ENCODE assay signal across 11 mouse cellular contexts in the genomic region with DNA sequence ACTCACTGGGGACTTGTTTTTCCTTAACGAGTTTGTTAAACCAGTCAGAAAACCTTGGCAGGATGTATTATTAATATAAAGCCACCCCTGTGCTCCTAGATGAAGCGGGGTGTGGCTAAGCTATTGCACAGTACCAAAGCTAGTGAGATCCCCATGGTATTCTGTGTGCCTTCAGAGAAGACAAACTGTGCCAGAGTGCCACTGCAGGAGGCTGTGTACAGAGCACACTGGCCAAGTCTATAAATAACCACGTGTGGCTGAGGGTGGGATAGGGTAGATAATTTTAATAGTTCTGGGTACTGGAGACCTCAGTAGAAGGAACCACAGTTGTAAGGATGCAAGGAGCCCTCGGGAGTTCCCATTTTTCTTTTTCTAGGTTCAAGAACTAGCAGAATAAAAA. TPM values are rescaled to one million over a fixed set of nuclear protein-coding genes. Genes with fewer than 3 reads are reported as not detected.
DNase-seq lines count a peak whose midpoint lies in the region.
"Had no signal": no experiment of that assay in that cellular context is flagged by ENCODE, and none has a peak within 500 bp of the region (broad histone marks: within the 10 kb centered on the region; RNA-seq: fewer than 3 reads in every experiment).

No protein-coding gene starts in this region.

- intact Hi-C loops in heart, postnatal 14 days (cut with DNase I) = no loop called here
- intact Hi-C loops in left cerebral cortex, postnatal 10 days (cut with DNase I) = no loop called here

- DNase-seq in cerebellum, postnatal 25 days = peak; percentile 10
- no peak for DNase-seq in cerebellum, adult 11 months
- peak; percentile 31 for DNase-seq in layer of hippocampus, adult 9-11 months
- DNase-seq in layer of hippocampus, postnatal 10 days (ENCODE audit: low spot score in 2 of 2) = no peak
- DNase-seq in adipocyte (ENCODE audit: low spot score) = peak; percentile 67
- DNase-seq in heart, postnatal 14 days = peak; percentile 7 to 25
- DNase-seq in testis, postnatal 10 days (ENCODE audit: low spot score) = no peak
- no peak for DNase-seq in left cerebral cortex, postnatal 10 days (ENCODE audit: extremely low spot score in 1 of 2, low spot score in 2 of 2)
- DNase-seq: B cell, adult 2 months; kidney, postnatal 14 days; right cerebral cortex, postnatal 4 days had no signal

RNA-seq across cellular contexts. Expression of gene Prpf4b, which starts 54.7 kb away (rescaled TPM):
- 10 to 100 TPM; 91.9 to 95.3 TPM for total RNA-seq in layer of hippocampus, postnatal 10 days (2021)
- total RNA-seq in heart, postnatal 14 days (2021) = 10 to 100 TPM; 38.5 to 39.7 TPM
- 10 to 100 TPM; 79.0 to 79.9 TPM for total RNA-seq in left cerebral cortex, postnatal 10 days (2021)

Comparison
In these comparisons a context has a peak if more than half of its experiments do, and no peak if none do; other contexts are left out.
1. DNase-seq: peak in cerebellum, postnatal 25 days (2 of 2), layer of hippocampus, adult 9-11 months (single experiment), adipocyte (single experiment) and heart, postnatal 14 days (2 of 2); none in cerebellum, adult 11 months (single experiment), layer of hippocampus, postnatal 10 days (0 of 2), testis, postnatal 10 days (single experiment) and left cerebral cortex, postnatal 10 days (0 of 2).